Mouse (Mus musculus): Measurements from ENCODE around the gene Dapp1.

GRCm38 (mm10) chr3:137989405-137989804 lies 8.1 kb upstream of the Dapp1 start:
- TF ChIP-seq CTCF (IDR thresholded peaks at IDR 0.05; ENCODE audit: low read depth) (no peak), EP300 (IDR thresholded peaks at IDR 0.05; ENCODE audit: low read depth) (no peak)

Data from liver, postnatal 0 days (tissue).